Mouse (Mus musculus): Measurements from ENCODE around the gene Ahdc1. TPM values are rescaled to one million over a fixed set of nuclear protein-coding genes. Genes with fewer than 3 reads are reported as not detected.

The Ahdc1 gene
- total RNA-seq, 2 experiments from 2014 or later = 41.1 to 48.7 TPM

DNA sequence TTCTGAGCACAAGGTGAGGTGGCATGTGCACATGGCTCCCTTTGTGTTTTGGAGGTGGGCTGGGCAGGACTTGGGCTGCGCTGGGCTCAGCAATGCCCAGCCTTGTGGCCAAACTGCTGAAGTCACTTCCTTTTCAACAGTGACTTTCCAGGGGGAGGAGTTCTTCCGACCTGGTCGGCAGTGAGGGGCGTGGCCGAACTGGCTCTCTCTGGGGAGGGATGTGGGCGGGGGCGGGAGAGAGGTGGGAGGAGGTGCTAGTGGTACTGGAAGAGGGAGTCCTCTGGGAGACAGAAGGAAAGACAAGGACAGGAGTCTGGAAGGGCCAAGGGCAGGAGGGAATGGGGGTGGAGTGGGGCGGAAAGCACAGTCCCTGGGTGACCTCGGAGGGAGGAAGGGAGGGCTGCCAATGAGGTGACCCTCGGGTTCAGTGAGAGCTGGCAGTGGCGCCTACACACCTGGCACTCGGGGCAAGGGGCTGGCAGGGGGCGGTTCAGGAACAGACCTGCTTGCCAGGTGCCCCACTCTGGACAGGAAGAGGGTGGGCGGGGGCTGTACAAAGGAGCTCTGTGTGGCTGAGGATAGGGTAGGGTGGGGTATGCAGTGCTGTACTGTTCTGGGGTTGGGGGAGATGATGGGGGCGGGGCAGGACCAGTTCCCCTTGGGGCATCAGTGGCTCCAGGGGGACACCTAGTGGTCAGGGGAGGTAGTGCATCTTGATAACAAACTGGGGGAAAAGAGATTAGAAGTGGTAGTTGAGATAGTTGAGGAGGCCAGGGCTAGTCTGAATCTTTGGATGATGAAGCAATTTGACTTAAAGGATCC is 45.2 kb downstream of the Ahdc1 start:
- peak; percentile 85 for DNase-seq

DNA sequence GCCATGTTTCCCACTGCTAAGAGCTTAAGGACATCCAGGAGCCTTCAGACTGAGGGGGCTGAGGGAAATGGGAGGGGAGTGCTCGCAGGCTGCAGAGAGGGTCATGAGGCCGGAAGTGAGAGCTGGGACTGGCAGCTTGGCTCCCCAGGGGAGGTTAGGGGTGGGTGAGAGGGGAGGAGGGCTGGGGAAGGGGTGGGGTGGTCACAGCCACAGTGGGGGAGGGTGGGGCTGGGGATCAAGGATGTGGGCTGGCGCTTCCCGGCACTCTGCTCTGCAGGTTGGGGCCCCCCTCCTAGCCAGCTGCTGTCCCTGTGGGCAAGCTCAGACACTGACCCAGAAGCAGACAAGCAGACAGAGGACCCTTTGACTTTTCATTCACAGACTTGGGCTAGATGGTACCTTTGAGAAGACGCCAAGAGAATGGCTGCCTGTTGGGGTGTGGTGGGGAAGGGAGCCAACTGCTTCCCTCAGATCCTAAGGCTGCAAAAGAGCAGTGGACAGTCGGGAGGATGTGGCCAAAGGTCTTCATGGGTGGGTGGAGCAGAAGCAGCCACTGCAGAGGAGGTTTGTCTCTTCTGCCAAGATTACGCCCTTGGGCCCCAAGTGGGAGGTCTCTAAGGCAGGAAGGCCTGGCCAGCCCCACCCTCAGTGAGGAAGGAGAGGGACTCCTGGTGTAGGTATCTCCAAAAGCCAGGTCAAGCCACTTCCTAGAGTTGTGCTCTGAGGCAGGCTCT is 46.5 kb downstream of the Ahdc1 start:
- DNase-seq = peak; percentile 73

DNA sequence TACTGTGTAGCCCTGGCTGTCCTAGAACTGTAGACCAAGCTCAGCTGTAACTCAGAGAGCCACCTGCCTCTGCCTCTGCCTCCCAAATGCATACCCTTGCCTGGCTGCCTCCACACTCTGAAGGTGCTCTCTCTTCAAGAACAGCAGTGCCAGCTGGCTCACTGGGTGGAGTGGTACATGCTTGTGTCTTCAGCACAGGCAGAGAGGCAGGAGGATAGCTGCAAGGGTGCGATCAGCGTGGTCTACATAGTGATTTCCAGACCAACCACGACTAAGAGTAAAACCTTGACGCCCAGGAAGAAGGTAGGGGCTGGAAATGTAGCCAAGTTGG is 47.0 kb downstream of the Ahdc1 start:
- no peak for DNase-seq

DNA sequence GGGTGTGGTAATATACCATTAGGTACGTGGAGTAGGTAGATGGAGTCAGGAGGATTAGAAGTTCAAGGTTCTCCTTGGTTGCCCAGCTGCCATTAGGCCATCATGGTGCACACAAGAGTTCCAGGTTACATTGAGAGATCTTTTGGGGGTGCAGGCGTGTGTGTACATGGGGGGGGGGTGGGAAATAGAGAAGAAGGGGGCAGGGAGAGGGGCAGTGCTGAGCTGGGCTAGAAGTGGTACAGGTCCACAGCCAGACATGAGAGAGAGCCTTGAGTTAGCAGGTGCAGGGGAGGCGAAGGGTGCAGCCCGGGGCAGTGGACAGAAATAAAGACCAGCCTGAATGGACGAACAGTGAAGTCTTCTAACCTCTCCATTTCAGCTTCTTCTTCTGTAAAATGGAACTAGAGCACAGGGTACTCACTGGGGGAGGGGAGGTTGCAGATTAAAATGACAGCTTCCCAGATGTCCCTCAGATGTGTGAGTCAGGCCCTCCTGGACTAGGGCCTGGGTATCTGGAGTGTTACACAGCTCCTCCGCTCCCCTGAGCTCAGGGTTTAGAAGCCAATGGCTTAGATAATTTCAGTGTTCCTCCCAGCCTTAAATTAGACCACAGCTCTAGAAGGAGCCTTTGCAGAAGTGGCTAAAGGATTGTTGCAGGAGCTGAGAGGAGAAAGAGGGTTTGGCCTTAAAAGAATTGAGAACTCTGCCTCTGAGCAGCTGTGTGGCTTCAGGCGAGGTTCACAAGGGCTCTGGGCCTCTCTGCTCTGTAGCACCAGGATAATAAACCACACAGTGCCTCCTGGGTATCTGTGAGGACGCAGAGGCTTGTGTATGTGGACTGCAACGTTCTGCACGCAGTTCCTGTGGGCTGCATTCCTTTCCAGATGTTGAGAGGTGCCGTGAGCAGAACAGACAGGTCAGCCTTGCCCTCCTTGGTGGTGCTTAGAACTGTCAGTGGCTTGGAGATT is 47.7 kb downstream of the Ahdc1 start:
- DNase-seq = no peak

DNA sequence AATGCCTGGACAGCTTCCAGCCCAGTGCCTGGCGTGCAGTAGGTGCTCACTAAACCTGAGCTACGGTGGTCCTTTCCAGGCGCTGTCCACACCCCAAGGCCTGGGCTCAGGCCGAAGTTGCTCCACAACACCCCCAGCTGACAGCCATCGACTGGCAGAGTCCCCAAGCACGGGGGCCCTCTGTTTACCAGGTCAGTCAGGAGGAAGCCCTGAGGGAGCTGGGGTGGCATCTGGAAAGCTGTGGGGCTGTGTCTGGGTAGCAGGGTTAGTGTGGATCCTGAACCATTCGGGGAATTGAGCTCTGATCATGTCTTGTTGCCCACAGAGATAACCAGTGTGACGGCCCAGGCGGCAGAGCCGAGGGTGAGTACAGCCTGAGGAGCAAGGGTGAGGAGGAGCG is 49.6 kb downstream of the Ahdc1 start:
- DNase-seq = no peak

DNA sequence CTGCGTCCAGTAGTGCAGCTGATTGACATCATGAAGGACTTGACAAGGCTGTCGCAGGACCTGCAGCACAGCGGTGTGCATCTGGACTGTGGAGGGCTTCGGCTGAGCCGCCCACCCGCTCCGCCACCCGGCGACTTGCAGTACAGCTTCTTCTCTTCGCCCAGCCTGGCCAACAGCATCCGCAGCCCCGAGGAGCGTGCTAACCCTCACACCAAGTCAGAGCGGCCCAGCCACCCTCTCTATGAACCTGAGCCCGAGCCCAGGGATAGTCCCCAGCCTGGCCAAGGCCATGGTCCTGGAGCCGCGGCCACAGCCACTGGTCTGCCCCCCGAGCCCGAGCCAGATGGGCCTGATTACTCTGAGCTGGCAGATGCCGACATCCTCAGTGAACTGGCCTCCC is 50.7 kb downstream of the Ahdc1 start:
- DNase-seq = no peak

DNA sequence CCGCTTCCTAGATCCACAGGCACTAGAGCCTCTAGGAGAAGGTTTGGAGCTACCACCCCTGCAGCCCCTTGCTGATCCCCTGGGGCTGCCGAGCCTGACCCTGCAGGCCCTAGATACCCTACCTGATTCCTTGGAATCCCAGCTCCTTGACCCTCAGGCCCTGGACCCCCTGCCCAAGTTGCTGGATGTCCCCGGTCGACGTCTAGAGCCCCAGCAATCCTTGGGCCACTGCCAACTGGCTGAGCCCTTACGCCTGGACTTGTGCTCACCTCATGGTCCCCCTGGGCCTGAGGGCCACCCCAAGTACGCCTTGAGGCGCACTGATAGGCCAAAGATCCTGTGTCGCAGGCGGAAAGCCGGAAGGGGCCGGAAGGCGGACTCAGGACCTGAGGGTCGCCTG is 51.2 kb downstream of the Ahdc1 start:
- DNase-seq = peak; percentile 22

DNA sequence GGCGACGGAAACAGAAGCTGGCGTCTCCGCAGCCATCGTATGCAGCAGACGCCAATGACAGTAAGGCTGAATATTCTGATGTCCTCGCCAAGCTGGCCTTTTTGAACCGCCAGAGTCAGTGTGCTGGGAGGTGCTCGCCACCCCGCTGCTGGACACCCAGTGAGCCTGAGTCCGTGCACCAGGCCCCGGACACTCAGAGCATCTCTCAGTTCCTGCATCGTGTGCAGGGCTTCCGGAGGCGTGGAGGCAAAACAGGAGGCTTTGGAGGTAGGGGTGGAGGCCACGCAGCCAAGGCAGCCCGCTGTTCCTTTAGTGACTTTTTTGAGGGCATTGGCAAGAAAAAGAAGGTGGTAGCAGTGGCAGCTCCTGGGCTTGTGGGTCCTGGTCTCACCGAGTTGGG is 52.1 kb downstream of the Ahdc1 start:
- no peak for DNase-seq

DNA sequence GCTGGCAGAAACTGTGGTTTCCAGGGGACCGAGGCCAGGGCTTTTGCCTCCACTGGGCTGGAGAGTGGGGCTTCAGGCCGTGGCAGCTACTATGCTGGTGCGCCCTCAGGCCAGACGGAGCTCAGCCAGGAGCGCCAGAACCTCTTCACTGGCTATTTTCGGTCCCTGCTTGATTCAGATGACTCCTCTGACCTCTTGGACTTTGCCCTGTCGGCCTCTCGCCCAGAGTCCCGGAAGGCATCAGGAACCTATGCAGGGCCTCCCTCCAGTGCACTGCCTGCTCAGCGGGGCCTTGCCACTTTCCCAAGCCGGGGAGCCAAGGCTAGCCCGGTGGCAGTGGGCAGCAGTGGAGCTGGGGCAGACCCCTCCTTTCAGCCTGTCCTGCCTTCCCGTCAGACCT is 52.7 kb downstream of the Ahdc1 start:
- DNase-seq = peak; percentile 36

DNA sequence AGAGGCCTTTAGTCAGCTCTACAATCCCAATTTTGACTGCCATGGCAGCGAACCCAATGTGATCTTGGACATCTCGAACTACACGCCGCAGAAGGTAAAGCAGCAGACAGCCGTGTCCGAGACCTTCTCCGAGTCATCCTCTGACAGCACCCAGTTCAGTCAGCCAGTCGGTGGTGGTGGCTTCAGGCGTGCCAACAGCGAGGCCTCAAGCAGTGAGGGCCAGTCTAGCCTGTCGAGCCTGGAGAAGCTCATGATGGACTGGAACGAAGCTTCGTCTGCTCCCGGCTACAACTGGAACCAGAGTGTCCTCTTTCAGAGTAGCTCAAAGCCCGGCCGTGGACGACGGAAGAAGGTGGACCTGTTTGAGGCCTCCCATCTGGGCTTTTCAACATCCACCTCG is 53.7 kb downstream of the Ahdc1 start:
- no peak for DNase-seq

DNA sequence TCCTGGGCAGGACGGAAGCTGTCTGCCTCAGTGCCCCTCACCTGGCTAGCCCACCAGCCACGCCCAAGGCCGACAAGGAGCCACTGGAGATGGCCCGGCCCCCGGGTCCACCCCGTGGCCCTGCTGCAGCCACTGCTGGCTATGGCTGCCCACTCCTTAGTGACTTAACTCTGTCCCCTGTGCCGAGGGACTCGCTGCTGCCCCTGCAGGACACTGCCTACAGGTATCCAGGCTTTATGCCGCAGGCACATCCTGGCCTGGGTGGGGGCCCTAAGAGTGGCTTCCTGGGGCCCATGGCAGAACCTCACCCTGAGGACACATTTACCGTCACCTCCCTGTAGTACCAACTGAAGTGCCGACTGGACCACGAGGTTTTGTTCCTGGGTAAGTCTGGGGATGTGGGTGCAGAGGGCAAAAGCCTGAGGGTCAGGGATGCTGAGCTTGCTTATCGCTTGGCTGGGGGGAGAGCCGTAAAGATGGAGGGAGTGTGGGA is 54.9 kb downstream of the Ahdc1 start:
- peak; percentile 32 for DNase-seq

DNA sequence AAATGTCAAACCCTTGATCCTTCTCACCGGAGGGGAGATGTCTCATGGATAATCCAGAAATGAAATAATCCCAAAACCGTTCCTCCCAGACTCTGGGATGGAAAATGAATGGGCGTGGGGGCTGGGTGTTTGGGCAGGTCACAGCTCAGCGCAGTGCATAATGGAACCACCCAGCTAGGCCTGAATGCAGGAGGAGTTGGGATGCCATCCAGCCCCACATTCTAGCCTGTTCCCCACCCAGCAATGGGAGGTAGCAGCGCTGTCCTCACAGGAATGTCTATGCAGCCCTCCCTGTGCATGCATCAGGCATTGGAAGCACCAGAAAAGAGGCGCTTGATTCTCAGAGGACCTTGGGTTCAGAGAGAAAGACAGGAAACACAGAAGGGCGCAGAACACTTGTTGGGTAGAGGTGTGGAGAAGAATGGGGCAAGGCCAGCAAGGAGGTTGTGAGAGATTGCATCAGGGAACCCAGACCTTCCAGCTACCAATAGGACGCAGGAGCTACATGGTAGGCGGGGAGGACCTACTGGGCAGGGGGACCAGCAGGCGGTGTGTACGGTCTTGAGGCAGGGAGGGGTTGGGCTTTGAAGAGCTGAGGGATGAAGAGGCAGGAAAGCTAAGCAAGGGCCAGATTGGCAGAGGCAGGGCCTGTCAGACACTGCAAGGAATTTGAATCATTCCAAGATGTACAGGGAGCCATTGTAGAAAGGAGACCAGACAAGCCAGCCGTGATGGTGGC is 57.5 kb downstream of the Ahdc1 start:
- no peak for DNase-seq

DNA sequence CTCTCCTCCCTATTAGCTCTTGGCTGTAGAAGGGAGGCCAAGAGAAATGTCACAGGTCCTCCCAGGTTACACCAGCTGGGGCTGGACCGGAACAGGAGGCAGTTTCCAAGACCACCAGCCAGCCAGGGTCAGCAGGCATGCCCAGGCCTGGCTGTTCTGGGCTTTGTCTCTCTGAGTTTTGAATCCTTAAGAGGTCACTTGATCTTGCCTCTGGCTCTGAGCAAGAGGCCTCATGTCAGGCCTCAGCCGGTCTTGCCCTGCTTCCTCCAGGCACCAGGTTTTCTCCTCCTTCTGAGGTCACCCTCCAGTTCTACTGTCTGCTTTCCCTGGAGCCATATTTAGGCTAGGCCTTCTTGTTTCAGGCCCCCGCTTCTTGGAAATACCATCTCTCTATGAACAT is 59.3 kb downstream of the Ahdc1 start:
- no peak for DNase-seq

DNA sequence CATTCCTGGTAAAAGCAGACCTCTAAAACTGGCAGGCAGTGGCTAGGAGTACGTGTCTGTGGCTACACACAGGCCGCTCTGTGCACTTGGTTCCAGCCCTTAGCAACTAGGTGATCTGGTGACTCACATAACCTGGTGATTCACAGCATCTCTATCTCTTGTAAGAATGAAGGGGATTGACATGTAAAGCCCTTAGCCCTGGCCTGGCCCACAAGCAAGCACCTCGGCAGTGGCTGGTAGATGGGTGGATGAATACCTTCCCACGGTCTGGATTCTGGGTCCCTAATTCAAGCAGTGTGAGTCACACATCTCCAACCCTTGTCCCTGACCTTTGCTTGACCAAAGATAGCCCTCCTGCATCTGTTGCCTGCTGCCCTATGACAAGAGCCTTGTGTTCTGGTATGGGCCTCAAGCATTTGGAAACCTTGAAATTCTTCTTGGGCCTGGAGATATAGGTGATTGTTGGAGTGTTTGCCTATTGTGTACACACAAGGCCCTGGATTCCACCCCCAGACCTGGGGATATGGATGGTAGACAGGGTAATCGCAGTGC is 59.8 kb downstream of the Ahdc1 start:
- DNase-seq = no peak

DNA sequence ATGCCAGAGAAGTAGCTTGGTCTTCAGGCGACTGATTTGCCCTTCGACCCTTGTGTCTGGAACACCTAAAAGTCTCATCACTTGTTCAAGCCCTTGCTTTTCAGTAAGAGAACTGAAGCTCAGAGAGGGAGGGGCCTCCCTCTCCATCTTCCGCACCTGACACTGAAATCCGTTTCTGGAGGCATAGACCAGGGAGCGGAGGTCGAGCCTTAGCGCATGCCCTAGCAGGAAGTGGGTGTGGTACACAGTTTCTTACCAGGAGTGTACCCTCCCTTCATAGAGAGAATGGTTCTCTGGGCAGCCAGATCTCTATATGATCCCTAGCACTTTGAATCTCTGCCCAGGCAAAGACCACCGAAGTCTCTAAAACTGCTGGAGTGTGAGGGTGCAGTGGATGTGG is 62.1 kb downstream of the Ahdc1 start:
- no peak for DNase-seq

DNA sequence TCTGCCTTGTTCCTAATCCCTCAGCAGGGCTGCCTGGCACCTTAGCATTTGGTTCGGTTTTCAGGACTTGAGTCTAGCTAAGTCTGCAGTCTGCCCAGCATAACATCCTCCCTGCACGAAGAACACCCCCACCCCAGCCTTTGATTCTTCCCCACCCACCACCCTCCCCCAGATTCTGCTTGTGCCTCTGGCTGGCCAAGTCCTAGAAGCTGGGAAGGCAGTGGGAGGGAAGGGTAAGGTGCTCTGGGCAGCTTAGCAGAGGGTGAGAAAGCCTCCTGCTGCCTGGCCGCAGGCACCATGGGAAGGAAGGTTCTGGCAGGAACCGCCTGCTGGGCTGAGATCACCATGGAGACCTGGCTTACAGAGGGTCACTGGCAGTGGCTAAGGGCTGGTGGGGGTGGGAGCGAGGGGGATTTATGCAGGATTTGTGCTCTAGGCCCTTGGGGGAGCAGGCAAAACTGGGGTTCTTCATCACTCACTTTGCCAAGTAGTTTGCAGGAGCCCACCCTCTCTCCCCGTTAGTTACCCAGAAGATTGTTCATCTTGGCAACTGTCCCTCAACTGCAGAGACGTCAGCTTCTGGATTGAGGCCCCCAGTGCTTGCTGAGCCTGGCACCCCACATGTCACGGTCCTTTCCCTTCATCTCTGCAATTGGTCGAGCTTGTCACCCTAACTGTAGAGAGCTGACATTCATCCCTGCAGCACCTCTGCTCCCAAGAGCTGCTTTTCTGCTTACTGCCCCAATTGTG is 63.2 kb downstream of the Ahdc1 start:
- DNase-seq = peak; percentile 44

DNA sequence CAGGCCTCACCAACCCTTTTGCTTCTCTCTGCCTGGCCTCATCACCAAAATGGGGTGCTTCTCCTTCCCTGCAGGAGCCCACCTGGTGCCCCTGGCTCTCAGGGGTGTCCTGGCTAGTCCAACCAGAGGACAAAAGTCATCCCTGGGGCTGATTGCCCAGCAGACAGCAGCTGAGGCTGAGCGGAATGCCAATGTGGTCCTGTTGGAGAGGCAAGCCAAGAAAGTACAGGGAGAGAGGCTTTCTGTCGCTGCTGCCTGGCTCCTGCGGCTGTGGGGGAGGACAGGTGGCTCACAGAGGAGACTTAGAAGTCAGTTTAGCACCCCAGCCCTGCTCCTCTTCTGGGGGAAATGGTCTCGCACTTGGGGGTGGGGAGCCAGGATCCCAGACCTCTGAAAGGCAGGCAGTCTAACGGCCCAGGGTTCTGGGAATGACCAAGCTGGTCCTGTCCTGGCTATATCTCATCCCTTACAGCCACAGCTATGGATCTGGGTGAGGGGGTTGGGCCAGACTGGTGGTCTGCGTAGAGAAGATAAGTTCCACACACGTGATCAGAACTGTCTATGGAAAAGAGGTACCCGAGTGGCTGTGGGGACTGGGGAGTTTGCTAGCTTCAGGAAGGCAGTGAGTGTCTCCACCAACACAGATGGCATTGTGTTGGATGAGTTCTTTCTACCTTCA is 64.0 kb downstream of the Ahdc1 start:
- no peak for DNase-seq

DNA sequence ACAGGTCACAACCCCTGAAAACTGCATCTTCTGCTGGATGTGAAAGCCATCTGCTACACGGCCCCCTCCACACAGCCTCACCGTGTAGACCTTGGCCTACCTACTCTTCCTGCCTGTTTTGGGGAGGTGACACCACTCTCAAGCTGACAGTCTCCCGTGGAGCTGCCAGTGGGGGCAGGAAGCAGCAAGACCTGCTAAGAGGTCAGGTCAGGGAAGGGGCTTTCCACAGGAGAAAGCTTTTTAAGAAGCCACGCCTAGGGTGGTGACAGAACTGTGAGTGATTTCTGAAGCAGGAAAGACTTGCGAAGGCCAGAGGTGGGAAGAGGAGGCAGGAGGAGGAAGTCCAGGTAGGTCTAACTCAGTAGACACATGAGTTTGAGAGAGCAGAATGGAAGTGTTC is 67.9 kb downstream of the Ahdc1 start:
- DNase-seq = no peak

DNA sequence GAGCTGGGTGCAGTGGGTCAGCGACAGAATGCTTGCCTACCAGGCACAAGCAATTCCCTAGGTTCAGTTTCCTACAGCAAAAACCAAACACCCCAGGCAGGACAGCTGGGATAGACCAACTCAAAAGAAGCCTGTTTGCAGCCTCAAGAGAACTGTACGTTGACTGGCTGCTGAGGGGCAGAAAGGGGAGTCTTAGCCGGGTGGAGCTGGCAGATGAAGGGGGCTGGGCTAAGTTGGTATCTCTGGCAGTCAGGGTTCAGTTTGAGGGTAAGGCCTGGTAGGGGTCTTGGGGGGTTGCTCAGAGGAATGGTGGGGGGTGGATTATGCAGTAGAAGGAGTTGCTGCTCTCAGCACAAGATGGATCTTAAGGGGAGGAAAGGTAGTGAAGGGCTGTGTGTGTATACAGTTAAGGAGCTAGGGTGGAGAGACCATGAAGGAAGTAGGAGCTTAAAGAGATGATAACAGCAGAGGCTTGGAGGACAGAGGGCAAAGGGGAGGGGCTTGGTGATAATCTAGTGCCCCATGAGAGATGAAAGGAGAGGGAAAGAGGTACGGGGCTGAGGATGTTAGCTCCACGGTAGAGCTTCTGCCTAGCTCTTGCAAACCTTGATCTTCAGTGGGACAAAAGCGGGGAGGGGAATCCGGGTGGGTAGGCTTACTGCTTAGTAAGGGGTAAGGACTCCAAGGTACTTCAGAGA is 68.5 kb downstream of the Ahdc1 start:
- no peak for DNase-seq

DNA sequence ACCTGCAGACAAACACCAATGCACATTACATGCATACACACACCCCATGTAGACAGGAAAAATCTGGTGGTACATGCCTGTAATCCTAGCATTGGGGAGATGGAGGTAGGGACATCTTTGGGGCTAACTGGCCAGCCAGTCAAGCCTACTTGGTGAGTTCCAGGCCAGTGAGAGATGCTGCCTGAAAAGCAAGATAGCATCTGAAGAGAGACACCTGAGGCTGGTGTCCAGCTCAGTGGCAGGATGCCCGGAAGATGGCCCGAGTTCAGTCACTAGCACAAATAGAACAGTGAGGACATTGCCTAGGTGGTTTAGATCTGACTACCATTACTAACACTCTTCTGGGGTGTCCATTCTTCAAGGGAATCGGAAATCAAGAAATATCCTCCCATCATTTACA is 69.8 kb downstream of the Ahdc1 start:
- DNase-seq = no peak

All from heart, postnatal 4 days (tissue).